Mouse (Mus musculus): Measurements from ENCODE around the gene Fam81b. TPM values are rescaled to one million over a fixed set of nuclear protein-coding genes. Genes with fewer than 3 reads are reported as not detected.

Gene Fam81b
- polyA plus RNA-seq, 1 experiment = not detected

GRCm38 (mm10) chr13:76195431-76196138 is 109.3 kb downstream of the Fam81b start:
- TF ChIP-seq POLR2A (IDR thresholded peaks at IDR 0.05; ENCODE audit: low read depth, low read length) (no peak), CTCF (IDR thresholded peaks at IDR 0.05; ENCODE audit: extremely low read depth, insufficient read depth, insufficient read length, insufficient replicate concordance) (no peak)
- peaks cover 5% of the 10 kb centered on the region for H3K36me3 ChIP-seq (ENCODE audit: control insufficient read depth, insufficient read depth, low read length)
- H3K4me3 ChIP-seq (ENCODE audit: extremely low read depth, insufficient read depth, insufficient read length) = no peak overlapping the region
- H3K27me3 ChIP-seq (ENCODE audit: control insufficient read depth, insufficient read depth, low read length) = no peaks in the 10 kb centered on the region
- no peak for DNase-seq (ENCODE audit: low read depth in 1 of 2, low spot score in 2 of 2)
- WGBS = 63% methylated on average over 8 of the region's 8 CpGs
- peaks cover 4% of the 10 kb centered on the region for H3K4me1 ChIP-seq (ENCODE audit: control insufficient read depth, insufficient read depth, insufficient read length)
- H3K27ac ChIP-seq (ENCODE audit: insufficient read depth, low read length) = no peak overlapping the region

GRCm38 (mm10) chr13:76194937-76195336 is 109.9 kb downstream of the Fam81b start:
- Histone ChIP-seq H3K36me3 (ENCODE audit: control insufficient read depth, insufficient read depth, low read length) (peaks cover 8% of the 10 kb centered on the region), H3K27ac (ENCODE audit: insufficient read depth, low read length) (no peak overlapping the region), H3K4me3 (ENCODE audit: extremely low read depth, insufficient read depth, insufficient read length) (no peak overlapping the region), H3K4me1 (ENCODE audit: control insufficient read depth, insufficient read depth, insufficient read length) (peaks cover 4% of the 10 kb centered on the region), H3K27me3 (ENCODE audit: control insufficient read depth, insufficient read depth, low read length) (no peaks in the 10 kb centered on the region)
- TF ChIP-seq CTCF (IDR thresholded peaks at IDR 0.05; ENCODE audit: extremely low read depth, insufficient read depth, insufficient read length, insufficient replicate concordance) (no peak), POLR2A (IDR thresholded peaks at IDR 0.05; ENCODE audit: low read depth, low read length) (no peak)
- no peak for DNase-seq (ENCODE audit: low read depth in 1 of 2, low spot score in 2 of 2)

- peaks cover 14% of the 10 kb centered on the region for H3K36me3 ChIP-seq (ENCODE audit: control insufficient read depth, insufficient read depth, low read length)
- WGBS = 58% methylated on average over 3 of the region's 3 CpGs
Observed at GRCm38 (mm10) chr13:76190273-76190672, 114.6 kb downstream of the Fam81b start.

GRCm38 (mm10) chr13:76189190-76189589 is 115.7 kb downstream of the Fam81b start:
- no peak overlapping the region for H3K4me3 ChIP-seq (ENCODE audit: extremely low read depth, insufficient read depth, insufficient read length)
- no peaks in the 10 kb centered on the region for H3K27me3 ChIP-seq (ENCODE audit: control insufficient read depth, insufficient read depth, low read length)
- no peak for TF ChIP-seq POLR2A (IDR thresholded peaks at IDR 0.05; ENCODE audit: low read depth, low read length)
- TF ChIP-seq CTCF (IDR thresholded peaks at IDR 0.05; ENCODE audit: extremely low read depth, insufficient read depth, insufficient read length, insufficient replicate concordance) = no peak
- no peak for DNase-seq (ENCODE audit: low read depth in 1 of 2, low spot score in 2 of 2)
- WGBS = 84% methylated on average over 3 of the region's 3 CpGs
- no peak overlapping the region for H3K27ac ChIP-seq (ENCODE audit: insufficient read depth, low read length)
- peaks cover 14% of the 10 kb centered on the region for H3K36me3 ChIP-seq (ENCODE audit: control insufficient read depth, insufficient read depth, low read length)
- no peaks in the 10 kb centered on the region for H3K4me1 ChIP-seq (ENCODE audit: control insufficient read depth, insufficient read depth, insufficient read length)

More at GRCm38 (mm10) chr13:76190273-76190672, 114.6 kb downstream of the Fam81b start:
- Histone ChIP-seq H3K4me3 (ENCODE audit: extremely low read depth, insufficient read depth, insufficient read length) (no peak overlapping the region), H3K4me1 (ENCODE audit: control insufficient read depth, insufficient read depth, insufficient read length) (no peaks in the 10 kb centered on the region; the same call in 1 of the 2 replicates), H3K27ac (ENCODE audit: insufficient read depth, low read length) (no peak overlapping the region), H3K27me3 (ENCODE audit: control insufficient read depth, insufficient read depth, low read length) (no peaks in the 10 kb centered on the region)
- no peak for TF ChIP-seq POLR2A (IDR thresholded peaks at IDR 0.05; ENCODE audit: low read depth, low read length)
- TF ChIP-seq CTCF (IDR thresholded peaks at IDR 0.05; ENCODE audit: extremely low read depth, insufficient read depth, insufficient read length, insufficient replicate concordance) = no peak
- DNase-seq (ENCODE audit: low read depth in 1 of 2, low spot score in 2 of 2) = no peak

- no peak for TF ChIP-seq POLR2A (IDR thresholded peaks at IDR 0.05; ENCODE audit: low read depth, low read length)
- TF ChIP-seq CTCF (IDR thresholded peaks at IDR 0.05; ENCODE audit: extremely low read depth, insufficient read depth, insufficient read length, insufficient replicate concordance) = no peak
- no peak for DNase-seq (ENCODE audit: low read depth in 1 of 2, low spot score in 2 of 2)
- peaks cover 14% of the 10 kb centered on the region for H3K36me3 ChIP-seq (ENCODE audit: control insufficient read depth, insufficient read depth, low read length)
- no peaks in the 10 kb centered on the region for H3K27me3 ChIP-seq (ENCODE audit: control insufficient read depth, insufficient read depth, low read length)
- H3K4me3 ChIP-seq (ENCODE audit: extremely low read depth, insufficient read depth, insufficient read length) = no peak overlapping the region
- H3K27ac ChIP-seq (ENCODE audit: insufficient read depth, low read length) = no peak overlapping the region
- no peaks in the 10 kb centered on the region for H3K4me1 ChIP-seq (ENCODE audit: control insufficient read depth, insufficient read depth, insufficient read length)
- WGBS = 95% methylated on average over 5 of the region's 5 CpGs
Observed at GRCm38 (mm10) chr13:76187651-76188050, 117.2 kb downstream of the Fam81b start.

GRCm38 (mm10) chr13:76178700-76179099 is 126.2 kb downstream of the Fam81b start:
- Histone ChIP-seq H3K27me3 (ENCODE audit: control insufficient read depth, insufficient read depth, low read length) (no peaks in the 10 kb centered on the region), H3K36me3 (ENCODE audit: control insufficient read depth, insufficient read depth, low read length) (peaks cover 11% of the 10 kb centered on the region), H3K4me1 (ENCODE audit: control insufficient read depth, insufficient read depth, insufficient read length) (no peaks in the 10 kb centered on the region), H3K4me3 (ENCODE audit: extremely low read depth, insufficient read depth, insufficient read length) (no peak overlapping the region), H3K27ac (ENCODE audit: insufficient read depth, low read length) (no peak overlapping the region)
- DNase-seq (ENCODE audit: low read depth in 1 of 2, low spot score in 2 of 2) = no peak
- TF ChIP-seq POLR2A (IDR thresholded peaks at IDR 0.05; ENCODE audit: low read depth, low read length) = no peak
- no peak for TF ChIP-seq CTCF (IDR thresholded peaks at IDR 0.05; ENCODE audit: extremely low read depth, insufficient read depth, insufficient read length, insufficient replicate concordance)
- 91% methylated on average over 5 of the region's 5 CpGs for WGBS

- Histone ChIP-seq H3K4me3 (ENCODE audit: extremely low read depth, insufficient read depth, insufficient read length) (no peak overlapping the region), H3K27me3 (ENCODE audit: control insufficient read depth, insufficient read depth, low read length) (no peaks in the 10 kb centered on the region), H3K27ac (ENCODE audit: insufficient read depth, low read length) (no peak overlapping the region), H3K4me1 (ENCODE audit: control insufficient read depth, insufficient read depth, insufficient read length) (no peaks in the 10 kb centered on the region), H3K36me3 (ENCODE audit: control insufficient read depth, insufficient read depth, low read length) (peaks cover 11% of the 10 kb centered on the region)
- TF ChIP-seq POLR2A (IDR thresholded peaks at IDR 0.05; ENCODE audit: low read depth, low read length) = no peak
- DNase-seq (ENCODE audit: low read depth in 1 of 2, low spot score in 2 of 2) = no peak
Observed at GRCm38 (mm10) chr13:76174297-76174696, 130.6 kb downstream of the Fam81b start.
